Mouse (Mus musculus): ENCODE data around the gene Spry1. TPM values are rescaled to one million over a fixed set of nuclear protein-coding genes. Genes with fewer than 3 reads are reported as not detected.
A peak's percentile ranks its signal among the peaks of the same experiment; 100 is the strongest.

The Spry1 gene
- polyA plus RNA-seq, 1 experiment from 2014 or later = 9.2 TPM

DNA sequence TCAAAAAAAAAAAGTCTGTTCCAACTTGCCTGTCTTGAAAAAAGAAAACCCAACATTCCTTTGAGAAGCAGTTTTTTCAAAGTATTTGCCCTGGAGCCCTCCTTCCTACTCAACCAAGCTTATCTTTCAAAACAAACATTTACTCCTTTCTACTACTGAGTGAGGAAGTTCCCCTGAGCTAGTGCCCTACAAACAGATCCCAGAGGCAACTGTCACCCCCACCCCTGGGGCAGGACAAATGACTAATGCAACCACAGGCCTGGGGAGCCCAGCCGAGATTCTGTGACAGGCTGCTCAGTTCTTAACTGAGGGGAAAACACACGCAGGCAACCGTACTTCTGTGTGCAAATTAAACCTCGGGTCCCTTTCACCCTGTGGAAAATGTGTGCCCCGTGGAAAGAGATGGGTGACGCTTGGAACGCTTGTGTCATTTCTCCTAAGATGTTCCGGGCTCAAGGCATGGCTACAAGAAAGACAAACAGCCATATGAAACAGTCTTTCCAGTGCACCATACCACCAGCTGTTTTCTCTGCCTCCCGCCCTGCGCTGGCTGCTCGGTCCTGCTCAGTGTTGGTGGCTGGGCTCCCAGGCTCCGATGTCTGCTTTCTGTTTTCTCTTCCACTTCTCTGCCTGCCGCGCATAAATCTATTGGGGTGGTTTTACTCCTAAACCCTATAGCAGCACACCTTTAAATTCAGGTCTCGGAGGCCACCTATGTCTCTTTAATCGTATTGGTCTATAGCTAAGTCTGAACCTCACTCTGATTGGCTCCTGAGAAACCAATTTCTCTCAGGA, 14.4 kb downstream of the Spry1 start:
- Histone ChIP-seq H3K4me3 (ENCODE audit: low read depth, low read length) (peak overlapping the region; percentile 20; the same call in 1 of the 2 replicates), H3K36me3 (ENCODE audit: control insufficient read depth, insufficient read depth) (no peaks in the 10 kb centered on the region), H3K4me1 (replicated peaks; ENCODE audit: control insufficient read depth, insufficient read depth, low read length) (0 out of 2 replicates have a peak, but pooled peaks cover 3% of the 10 kb centered on the region), H3K9ac (ENCODE audit: low read depth, low read length) (no peak overlapping the region), H3K27me3 (replicated peaks; ENCODE audit: control insufficient read depth, insufficient read depth, low read length) (no peaks in the 10 kb centered on the region), H3K27ac (ENCODE audit: low read depth, low read length) (peak overlapping the region; percentile 35; the same call in 1 of the 2 replicates), H3K9me3 (ENCODE audit: control insufficient read depth) (no peaks in the 10 kb centered on the region), H3K4me2 (replicated peaks; ENCODE audit: low read depth) (peak overlapping the region; percentile 66)
- no peak for TF ChIP-seq CTCF (IDR thresholded peaks at IDR 0.05; ENCODE audit: low read depth)
- ATAC-seq = no peak
- 3% methylated on average over 16 of the region's 16 CpGs for WGBS

DNA sequence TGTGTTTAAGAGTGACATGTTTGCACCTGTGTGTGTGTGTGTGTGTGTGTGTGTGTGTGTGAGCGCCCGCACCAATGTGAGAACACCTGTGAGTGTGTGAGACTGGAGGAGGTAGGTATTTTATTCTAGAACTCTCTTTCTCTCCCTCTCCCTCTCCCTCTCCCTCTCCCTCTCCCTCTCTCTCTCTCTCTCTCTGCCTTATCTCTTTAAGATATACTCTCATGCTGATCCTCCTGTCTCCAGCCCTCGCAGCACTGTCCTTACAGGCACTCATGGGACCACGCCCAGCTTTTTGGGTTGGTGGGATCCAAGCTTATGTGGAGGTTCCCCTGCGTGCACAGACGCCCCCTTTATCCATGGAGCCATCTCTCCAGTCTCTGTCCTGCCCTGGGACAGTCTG, 15.0 kb downstream of the Spry1 start:
- H3K4me1 ChIP-seq (replicated peaks; ENCODE audit: control insufficient read depth, insufficient read depth, low read length) = peaks cover 6% of the 10 kb centered on the region; the same call in 1 of the 2 replicates
- H3K9me3 ChIP-seq (ENCODE audit: control insufficient read depth) = no peaks in the 10 kb centered on the region
- no peak for TF ChIP-seq CTCF (IDR thresholded peaks at IDR 0.05; ENCODE audit: low read depth)
- 0 out of 2 replicates have a peak overlapping the region, but pooled peaks have one; percentile 20 for H3K4me3 ChIP-seq (ENCODE audit: low read depth, low read length)
- no peak for ATAC-seq
- H3K4me2 ChIP-seq (replicated peaks; ENCODE audit: low read depth) = peak overlapping the region; percentile 66
- H3K27me3 ChIP-seq (replicated peaks; ENCODE audit: control insufficient read depth, insufficient read depth, low read length) = no peaks in the 10 kb centered on the region
- WGBS = 52% methylated on average over 6 of the region's 6 CpGs
- no peaks in the 10 kb centered on the region for H3K36me3 ChIP-seq (ENCODE audit: control insufficient read depth, insufficient read depth)
- no peak overlapping the region for H3K27ac ChIP-seq (ENCODE audit: low read depth, low read length)
- no peak overlapping the region for H3K9ac ChIP-seq (ENCODE audit: low read depth, low read length)

DNA sequence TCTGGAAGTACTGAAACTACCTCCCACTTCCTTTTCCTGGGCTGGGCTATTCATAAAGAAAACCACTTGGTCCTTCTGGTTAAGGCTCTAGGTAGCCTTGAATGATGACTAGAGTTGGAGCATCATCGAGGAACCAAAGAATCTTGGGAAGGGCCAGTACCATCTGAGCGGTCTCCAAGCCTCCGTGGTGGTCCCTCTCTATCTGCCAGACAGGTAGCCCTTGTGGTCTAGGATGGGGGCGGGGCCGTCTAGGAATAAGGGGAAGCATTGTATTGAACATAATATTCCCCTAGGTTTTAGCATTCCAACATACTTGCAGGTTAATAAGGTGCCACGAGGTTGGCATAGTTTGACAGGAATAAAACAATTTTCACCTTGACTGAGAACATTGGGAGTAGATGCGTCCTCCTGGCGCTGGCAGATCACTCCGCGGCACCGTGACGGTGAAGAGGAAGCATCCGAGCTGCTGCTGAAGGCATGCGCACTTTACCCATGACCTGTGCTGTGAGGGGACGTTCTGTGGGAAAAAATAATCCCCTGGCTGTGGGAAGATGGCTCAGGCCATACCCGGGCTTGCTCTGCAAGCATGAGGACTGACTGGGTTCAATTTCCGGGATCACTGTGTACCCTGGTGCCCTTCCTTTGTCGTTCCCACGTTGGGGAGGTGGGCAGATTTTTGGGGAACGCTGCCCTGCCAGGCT, 16.3 kb downstream of the Spry1 start:
- ATAC-seq = no peak
- TF ChIP-seq CTCF (IDR thresholded peaks at IDR 0.05; ENCODE audit: low read depth) = no peak
- no peak overlapping the region for H3K27ac ChIP-seq (ENCODE audit: low read depth, low read length)
- H3K4me1 ChIP-seq (replicated peaks; ENCODE audit: control insufficient read depth, insufficient read depth, low read length) = peaks cover 6% of the 10 kb centered on the region; the same call in 1 of the 2 replicates
- 42% methylated on average over 20 of the region's 20 CpGs for WGBS
- no peak overlapping the region for H3K9ac ChIP-seq (ENCODE audit: low read depth, low read length)
- no peaks in the 10 kb centered on the region for H3K9me3 ChIP-seq (ENCODE audit: control insufficient read depth)
- no peaks in the 10 kb centered on the region for H3K36me3 ChIP-seq (ENCODE audit: control insufficient read depth, insufficient read depth)
- no peaks in the 10 kb centered on the region for H3K27me3 ChIP-seq (replicated peaks; ENCODE audit: control insufficient read depth, insufficient read depth, low read length)
- no peak overlapping the region for H3K4me3 ChIP-seq (ENCODE audit: low read depth, low read length)
- H3K4me2 ChIP-seq (replicated peaks; ENCODE audit: low read depth) = peak overlapping the region; percentile 37

DNA sequence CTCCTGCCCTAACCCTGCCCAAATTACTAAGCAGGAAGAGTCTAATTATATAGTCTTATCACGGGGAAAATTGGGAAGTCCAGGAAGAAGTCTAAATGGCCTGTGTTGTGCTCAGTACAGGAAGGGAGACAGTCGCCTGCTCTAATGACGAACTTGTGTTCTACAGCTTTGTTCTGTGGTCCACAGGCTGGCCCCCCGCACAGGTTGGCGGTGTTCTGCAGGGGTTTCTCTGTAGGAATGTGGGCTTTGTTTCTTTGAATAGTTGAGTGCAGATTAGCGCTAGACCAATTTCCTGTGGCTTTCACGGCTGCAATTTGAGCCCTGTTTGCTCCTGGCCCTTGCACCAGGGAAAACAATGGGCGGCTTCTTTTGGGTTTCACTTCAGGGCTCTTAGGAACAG, 17.3 kb downstream of the Spry1 start:
- ATAC-seq = no peak
- H3K9ac ChIP-seq (ENCODE audit: low read depth, low read length) = no peak overlapping the region
- 18% methylated on average over 8 of the region's 8 CpGs for WGBS
- no peak for TF ChIP-seq CTCF (IDR thresholded peaks at IDR 0.05; ENCODE audit: low read depth)
- no peak overlapping the region for H3K4me3 ChIP-seq (ENCODE audit: low read depth, low read length)
- H3K4me1 ChIP-seq (replicated peaks; ENCODE audit: control insufficient read depth, insufficient read depth, low read length) = peaks cover 6% of the 10 kb centered on the region; the same call in 1 of the 2 replicates
- H3K9me3 ChIP-seq (ENCODE audit: control insufficient read depth) = no peaks in the 10 kb centered on the region
- peak overlapping the region; percentile 37 for H3K4me2 ChIP-seq (replicated peaks; ENCODE audit: low read depth)
- no peaks in the 10 kb centered on the region for H3K36me3 ChIP-seq (ENCODE audit: control insufficient read depth, insufficient read depth)
- H3K27ac ChIP-seq (ENCODE audit: low read depth, low read length) = no peak overlapping the region
- no peaks in the 10 kb centered on the region for H3K27me3 ChIP-seq (replicated peaks; ENCODE audit: control insufficient read depth, insufficient read depth, low read length)

DNA sequence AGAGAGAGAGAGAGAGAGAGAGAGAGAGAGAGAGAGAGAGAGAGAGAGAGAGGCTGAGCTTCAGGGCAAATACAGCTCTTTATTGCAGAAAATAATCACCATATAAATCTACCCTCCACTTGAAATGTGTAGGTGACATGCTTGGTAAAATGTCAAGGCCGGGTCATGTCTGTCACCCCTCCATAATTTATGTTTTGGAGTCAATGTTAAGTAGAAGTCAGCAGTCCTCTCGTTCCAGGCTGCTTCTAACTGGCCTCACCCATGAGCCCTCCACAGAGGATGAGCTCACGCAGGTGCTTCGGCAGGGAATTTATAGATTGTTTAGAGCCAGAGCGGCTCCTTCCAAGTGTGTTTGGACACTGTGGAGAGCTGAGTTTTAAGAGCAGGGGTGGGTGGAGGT, 18.4 kb downstream of the Spry1 start:
- Histone ChIP-seq H3K36me3 (ENCODE audit: control insufficient read depth, insufficient read depth) (no peaks in the 10 kb centered on the region), H3K4me3 (ENCODE audit: low read depth, low read length) (no peak overlapping the region), H3K4me2 (replicated peaks; ENCODE audit: low read depth) (no peak overlapping the region), H3K9me3 (ENCODE audit: control insufficient read depth) (no peaks in the 10 kb centered on the region), H3K9ac (ENCODE audit: low read depth, low read length) (no peak overlapping the region), H3K27me3 (replicated peaks; ENCODE audit: control insufficient read depth, insufficient read depth, low read length) (no peaks in the 10 kb centered on the region), H3K4me1 (replicated peaks; ENCODE audit: control insufficient read depth, insufficient read depth, low read length) (peaks cover 6% of the 10 kb centered on the region; the same call in 1 of the 2 replicates), H3K27ac (ENCODE audit: low read depth, low read length) (no peak overlapping the region)
- WGBS = 28% methylated on average over 5 of the region's 5 CpGs
- no peak for TF ChIP-seq CTCF (IDR thresholded peaks at IDR 0.05; ENCODE audit: low read depth)
- no peak for ATAC-seq

DNA sequence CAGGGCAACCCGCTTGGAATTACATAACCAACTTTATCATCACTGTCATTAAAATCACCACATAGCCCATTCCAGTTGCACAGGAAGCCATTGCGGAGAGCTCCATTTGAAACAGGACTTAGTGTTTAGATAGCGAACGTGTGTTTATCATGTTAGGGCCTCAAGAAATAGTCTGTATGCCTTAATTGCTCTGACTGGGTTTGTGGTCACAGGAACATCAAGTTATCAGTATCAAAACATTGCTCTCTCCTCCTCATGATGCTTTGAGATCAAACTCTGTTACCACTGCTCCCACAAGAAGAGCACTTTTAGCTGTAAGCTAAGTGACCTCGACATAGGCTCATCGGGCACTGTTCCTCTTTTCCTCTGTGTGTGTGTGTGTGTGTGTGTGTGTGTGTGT, 19.9 kb downstream of the Spry1 start:
- WGBS = 52% methylated on average over 6 of the region's 6 CpGs
- no peak for ATAC-seq
- no peaks in the 10 kb centered on the region for H3K36me3 ChIP-seq (ENCODE audit: control insufficient read depth, insufficient read depth)
- no peak overlapping the region for H3K4me2 ChIP-seq (replicated peaks; ENCODE audit: low read depth)
- H3K27ac ChIP-seq (ENCODE audit: low read depth, low read length) = no peak overlapping the region
- H3K4me1 ChIP-seq (replicated peaks; ENCODE audit: control insufficient read depth, insufficient read depth, low read length) = peaks cover 3% of the 10 kb centered on the region; the same call in 1 of the 2 replicates
- H3K9ac ChIP-seq (ENCODE audit: low read depth, low read length) = no peak overlapping the region
- no peaks in the 10 kb centered on the region for H3K9me3 ChIP-seq (ENCODE audit: control insufficient read depth)
- no peaks in the 10 kb centered on the region for H3K27me3 ChIP-seq (replicated peaks; ENCODE audit: control insufficient read depth, insufficient read depth, low read length)
- no peak for TF ChIP-seq CTCF (IDR thresholded peaks at IDR 0.05; ENCODE audit: low read depth)
- H3K4me3 ChIP-seq (ENCODE audit: low read depth, low read length) = no peak overlapping the region

Measured in intestine, postnatal 0 days (tissue).